Mouse (Mus musculus) layer of hippocampus, adult 9-10 months (tissue): Measurements from ENCODE around the gene Zfp69.

Experiments
- DNase-seq: peaks from one replicate; pipeline ENCODE4 v3.0.0; 2022; ENCODE audit warnings: low spot score

Gene Zfp69

GRCm38 (mm10) chr4:120951428-120951973, at the start of gene Zfp69:
Gene Zfp69, minus strand, starts transcription at chr4:120951699.
- no peak for DNase-seq

GRCm38 (mm10) chr4:121001042-121001441, 49.5 kb upstream of the Zfp69 start:
- no peak for DNase-seq

GRCm38 (mm10) chr4:120995911-120996310, 44.4 kb upstream of the Zfp69 start:
- no peak for DNase-seq

- DNase-seq = no peak
These were observed 41.5 kb upstream of the Zfp69 start for GRCm38 (mm10) chr4:120993025-120993424.

GRCm38 (mm10) chr4:120992284-120992683, 40.8 kb upstream of the Zfp69 start:
- DNase-seq = no peak

- DNase-seq = no peak
These were observed 35.8 kb upstream of the Zfp69 start for GRCm38 (mm10) chr4:120987319-120987718.

- DNase-seq = no peak
These were observed 34.9 kb upstream of the Zfp69 start for GRCm38 (mm10) chr4:120986446-120986845.

GRCm38 (mm10) chr4:120978221-120978620, 26.7 kb upstream of the Zfp69 start:
- DNase-seq = no peak

GRCm38 (mm10) chr4:120975428-120975734, 23.9 kb upstream of the Zfp69 start:
- no peak for DNase-seq

GRCm38 (mm10) chr4:120974711-120975427, 23.4 kb upstream of the Zfp69 start:
- no peak for DNase-seq

GRCm38 (mm10) chr4:120971842-120972241, 20.3 kb upstream of the Zfp69 start:
- DNase-seq = no peak

GRCm38 (mm10) chr4:120969382-120970146, 18.1 kb upstream of the Zfp69 start:
- no peak for DNase-seq

GRCm38 (mm10) chr4:120968486-120968885, 17.0 kb upstream of the Zfp69 start:
- no peak for DNase-seq

- DNase-seq = no peak
These were observed 4.1 kb upstream of the Zfp69 start for GRCm38 (mm10) chr4:120955586-120955985.

GRCm38 (mm10) chr4:120953667-120954066, 2.2 kb upstream of the Zfp69 start:
- DNase-seq = no peak

GRCm38 (mm10) chr4:120953038-120953437, 1.5 kb upstream of the Zfp69 start:
- DNase-seq = no peak

GRCm38 (mm10) chr4:120952163-120952562, 664 bp upstream of the Zfp69 start:
- no peak for DNase-seq

- DNase-seq = no peak
These were observed 604 bp downstream of the Zfp69 start for GRCm38 (mm10) chr4:120950763-120951427.

GRCm38 (mm10) chr4:120948938-120949337, 2.6 kb downstream of the Zfp69 start:
- DNase-seq = no peak

GRCm38 (mm10) chr4:120935006-120935405, 16.5 kb downstream of the Zfp69 start:
- no peak for DNase-seq

- no peak for DNase-seq
These were observed 20.8 kb downstream of the Zfp69 start for GRCm38 (mm10) chr4:120930736-120931135.

GRCm38 (mm10) chr4:120928686-120929085, 22.8 kb downstream of the Zfp69 start:
- DNase-seq = no peak

- no peak for DNase-seq
These were observed 26.1 kb downstream of the Zfp69 start for GRCm38 (mm10) chr4:120925386-120925785.
